Mouse (Mus musculus) naive thymus-derived CD4-positive, alpha-beta T cell, adult 2 months (primary cell): ENCODE results near the gene Ptgfrn.

ENCODE experiments used
- DNase-seq: peaks from one replicate; pipeline ENCODE4 v3.0.0-alpha.2; 2011; ENCODE audit warnings: low read depth

The Ptgfrn gene

DNA sequence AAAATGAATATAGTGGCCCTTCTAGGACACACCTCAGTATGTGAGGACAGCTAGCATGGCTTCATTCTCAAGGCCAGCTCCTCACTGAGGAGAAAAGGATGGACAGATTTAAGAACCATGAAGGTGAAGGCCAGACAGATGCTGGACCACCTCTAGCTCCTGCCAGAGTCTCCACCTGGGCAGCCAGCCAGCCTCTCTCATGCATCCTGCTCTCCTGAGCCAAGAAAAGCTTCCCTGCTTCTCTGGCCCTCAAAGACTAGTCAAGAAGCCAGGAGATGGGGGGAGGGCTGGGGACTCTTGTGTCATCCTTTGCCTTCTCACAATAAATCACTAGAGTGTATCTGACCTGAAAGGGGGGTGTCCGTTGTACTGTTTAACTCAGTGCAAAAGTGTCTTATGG, 31.7 kb downstream of the Ptgfrn start:
- DNase-seq = no peak

DNA sequence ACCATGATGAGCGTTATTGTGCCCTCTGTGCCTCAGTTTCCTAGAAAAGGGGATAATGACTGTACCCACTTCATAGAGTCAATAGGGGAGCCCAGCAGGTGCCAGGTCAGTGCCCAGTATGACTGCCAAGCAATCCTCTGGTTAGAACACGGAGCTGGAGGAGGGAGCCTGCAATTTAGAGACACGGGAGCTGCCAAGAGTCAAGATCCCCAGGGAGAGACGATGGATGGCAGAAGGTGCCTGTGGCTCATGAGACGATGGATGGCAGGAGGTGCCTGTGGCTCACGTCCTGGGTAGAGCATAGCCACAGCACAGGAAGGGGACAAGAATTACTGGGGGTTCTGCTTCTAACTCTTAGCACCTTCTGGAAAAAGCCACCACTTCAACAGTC, 32.4 kb downstream of the Ptgfrn start:
- DNase-seq = no peak

DNA sequence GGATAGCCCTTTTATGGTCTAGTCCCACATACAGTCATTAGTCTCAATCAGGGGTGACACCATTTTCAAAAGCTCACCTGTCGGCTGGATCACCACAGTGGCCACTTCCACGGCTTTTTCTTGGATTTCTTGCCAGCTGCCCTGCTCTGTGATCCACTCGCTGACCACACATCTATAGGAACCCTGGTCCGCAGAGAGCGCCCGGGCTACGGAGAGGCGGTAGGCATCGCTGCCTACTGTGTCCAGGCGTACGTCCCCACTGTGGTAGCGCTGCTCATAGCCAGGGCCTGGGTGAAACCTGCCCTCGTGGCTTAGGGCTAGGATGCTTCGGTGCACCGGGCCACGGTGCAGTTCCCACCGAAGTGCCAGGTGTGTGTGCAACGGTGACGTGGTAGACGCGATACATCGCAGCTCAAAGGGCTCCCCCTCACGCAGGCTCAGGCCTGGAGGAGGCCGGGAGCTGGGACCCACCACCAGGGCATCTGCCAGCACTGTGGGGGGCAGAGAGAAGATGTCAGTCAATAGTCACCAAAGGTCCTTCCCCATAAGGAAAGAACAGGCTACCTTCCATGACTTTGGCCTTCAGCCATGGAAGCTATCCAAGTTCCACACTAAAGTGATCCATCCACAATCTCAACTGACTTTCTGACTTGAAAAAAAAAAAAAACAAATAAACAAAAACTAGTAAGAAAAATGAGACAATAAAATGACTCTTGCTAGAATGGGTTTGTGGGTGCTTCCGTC, 32.9 kb downstream of the Ptgfrn start:
- no peak for DNase-seq

DNA sequence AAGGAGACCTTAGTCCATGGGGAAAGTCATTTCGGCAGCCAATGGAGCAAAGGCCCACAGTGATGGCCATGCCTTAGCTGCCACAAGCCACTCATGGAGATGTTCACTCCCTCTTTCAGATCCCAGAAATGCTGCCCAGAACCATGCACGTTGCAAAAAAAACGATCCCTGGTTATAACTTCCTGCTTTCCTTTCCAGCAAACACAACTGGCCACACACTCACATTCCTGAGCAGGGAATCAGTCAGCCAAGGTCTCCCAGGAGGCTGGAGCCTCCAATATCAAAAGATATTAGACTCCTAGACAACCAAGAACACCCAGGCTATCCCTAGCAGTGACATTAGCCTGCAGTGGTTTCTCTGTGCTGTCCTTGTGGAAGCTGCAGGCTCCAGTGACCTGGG, 34.2 kb downstream of the Ptgfrn start:
- DNase-seq = no peak

DNA sequence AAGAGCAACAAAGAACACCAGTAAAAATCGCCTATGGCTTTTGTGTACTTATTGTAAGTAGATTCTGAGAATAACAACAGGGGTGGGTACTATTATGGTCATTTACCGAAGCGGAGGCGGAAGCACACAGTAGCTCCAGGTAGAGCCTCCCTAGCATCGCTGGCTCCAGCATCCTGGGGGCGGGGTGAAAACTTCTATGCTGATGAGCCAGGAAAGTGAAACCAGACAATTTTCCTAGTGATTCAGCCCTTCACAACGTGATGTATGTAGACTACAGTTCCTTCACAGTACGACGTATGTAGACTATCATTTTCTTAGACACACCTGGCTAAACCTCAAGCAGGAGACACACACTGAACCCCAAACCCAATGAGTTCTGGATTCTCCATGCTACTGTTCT, 36.7 kb downstream of the Ptgfrn start:
- DNase-seq = no peak

DNA sequence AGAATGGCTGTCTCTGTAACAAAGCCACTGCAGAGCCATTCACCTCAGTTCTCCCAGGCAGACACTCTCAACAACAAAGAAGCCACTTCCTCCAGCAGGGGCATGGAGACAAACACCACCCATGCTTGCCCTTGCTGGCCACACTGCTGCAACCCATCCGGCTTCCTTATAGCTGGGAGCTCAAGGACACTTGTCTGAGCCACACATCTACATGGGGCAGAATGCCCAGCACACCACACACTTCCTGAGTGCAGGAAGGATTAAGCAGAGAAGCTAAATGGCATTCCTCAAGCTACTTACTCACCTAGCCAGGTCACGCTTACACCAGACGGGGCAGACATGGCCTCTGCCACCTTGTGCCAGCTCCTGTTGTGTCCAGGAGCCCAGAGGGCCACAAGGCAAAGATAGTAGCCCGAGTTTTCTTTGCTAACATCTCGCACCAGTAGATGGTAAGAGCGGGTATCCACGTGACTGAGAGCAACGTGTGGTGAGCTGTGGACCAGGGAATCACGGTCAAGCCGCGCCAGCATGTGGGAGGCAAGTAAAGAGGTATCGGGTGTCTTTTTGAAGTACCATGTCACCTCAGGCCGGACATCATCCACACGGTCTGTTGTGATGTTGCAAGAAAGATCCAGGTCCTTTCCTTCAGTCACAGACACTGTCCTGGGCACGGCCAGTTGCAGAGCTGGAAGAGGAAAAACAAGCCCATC, 37.4 kb downstream of the Ptgfrn start:
- peak; percentile 57 for DNase-seq

DNA sequence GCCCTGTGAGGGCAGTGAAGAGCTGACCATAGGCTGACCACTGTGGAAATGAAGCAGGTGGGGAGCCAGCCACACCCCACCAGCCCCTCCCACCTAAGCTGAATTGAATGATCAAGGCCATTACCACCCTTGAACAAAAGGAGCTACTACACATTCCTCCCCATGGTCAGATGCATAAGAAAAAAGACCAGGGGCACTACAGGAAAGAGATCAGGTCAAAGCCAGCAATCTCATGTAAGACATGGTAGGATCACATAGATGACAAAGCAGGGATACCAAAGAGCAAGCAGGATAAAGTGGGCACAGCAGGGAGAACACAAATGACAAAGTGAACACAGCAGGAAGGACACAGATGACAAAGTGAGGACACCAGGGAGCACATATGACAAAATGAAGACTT, 38.5 kb downstream of the Ptgfrn start:
- DNase-seq = no peak

DNA sequence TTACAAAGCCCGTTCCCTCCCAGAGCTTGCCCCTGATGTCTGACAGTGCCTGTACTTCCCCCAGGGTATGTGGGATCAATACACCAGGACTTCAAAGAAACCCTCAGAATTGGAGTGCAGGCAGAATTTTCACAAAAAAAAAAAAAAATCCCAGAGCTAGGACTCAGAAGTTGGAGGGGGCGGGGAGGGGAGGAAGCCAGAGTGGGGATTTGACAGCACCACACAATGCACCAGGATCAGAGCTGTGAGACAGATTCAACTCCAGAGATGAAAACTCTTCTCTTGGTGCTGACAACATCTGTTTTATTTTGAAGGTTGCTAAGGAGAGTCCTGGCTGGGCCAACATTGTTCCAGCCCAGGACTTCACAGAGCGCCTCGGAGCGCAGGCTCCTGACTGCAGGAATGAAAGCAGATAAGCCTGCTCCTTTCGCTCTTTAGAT, 39.3 kb downstream of the Ptgfrn start:
- no peak for DNase-seq

DNA sequence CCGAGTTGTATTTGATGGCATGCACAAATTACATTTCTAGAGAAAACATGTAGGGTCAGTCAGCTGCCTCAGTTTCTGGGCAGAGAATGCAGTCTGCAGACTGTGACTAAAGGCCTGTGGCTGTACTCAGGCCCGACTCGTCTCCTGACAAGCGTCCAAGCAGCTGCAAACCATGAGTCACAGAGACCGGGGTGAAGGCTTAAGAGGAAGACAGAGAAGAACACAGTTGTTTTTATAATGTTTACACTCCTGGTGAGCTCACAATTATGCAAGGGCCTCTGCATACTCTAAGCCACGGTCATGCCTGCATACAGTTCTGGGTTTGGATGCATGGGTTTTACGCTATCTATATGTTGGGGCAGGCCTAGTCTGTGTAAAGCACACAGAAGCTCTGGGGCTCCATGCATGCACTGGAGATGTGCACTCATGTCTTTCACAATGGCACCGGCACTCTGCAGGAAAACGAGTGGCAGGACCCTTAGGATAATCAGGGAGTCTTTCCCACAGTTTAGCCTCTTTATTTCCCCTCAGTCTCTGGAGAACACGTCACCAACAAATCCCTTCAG, 39.8 kb downstream of the Ptgfrn start:
- no peak for DNase-seq

DNA sequence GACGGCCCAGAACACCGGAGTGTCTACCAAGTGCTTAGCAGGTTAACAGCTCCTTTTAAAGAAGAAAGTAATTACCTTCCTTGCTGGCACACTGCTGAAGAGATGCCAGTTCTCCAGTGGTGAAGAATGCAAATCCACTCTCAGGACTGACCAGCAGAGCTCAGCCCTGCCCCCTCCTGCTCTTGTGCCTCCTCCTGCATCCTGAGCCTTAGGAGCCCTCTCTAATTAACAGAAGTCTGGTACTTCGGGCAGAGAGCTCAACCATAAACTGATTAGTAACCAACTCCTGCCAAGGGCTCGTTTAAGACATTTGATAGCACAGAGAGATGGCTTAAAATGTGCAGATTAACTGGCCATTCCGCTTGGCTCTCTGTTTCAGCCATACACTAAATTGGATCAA, 41.4 kb downstream of the Ptgfrn start:
- DNase-seq = no peak

DNA sequence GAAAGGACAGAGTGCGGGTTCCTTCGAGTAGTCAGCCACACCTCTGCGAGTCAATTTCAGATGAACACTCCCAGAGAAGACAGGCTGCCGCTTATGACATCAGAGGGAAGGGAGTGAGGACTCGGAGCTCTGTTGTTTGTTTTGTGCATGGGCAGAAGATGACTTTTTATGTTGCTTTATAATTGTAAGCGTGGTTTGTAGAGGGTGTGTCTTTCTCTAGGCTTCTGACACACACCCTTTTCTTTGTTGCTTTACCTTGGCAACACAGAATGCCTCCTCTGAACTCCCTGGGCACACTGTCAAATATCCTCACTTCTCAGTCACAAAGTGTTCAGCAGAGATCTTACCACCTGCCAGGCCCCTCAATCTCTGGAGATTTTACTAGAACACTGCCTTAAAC, 43.9 kb downstream of the Ptgfrn start:
- DNase-seq = peak; percentile 85

DNA sequence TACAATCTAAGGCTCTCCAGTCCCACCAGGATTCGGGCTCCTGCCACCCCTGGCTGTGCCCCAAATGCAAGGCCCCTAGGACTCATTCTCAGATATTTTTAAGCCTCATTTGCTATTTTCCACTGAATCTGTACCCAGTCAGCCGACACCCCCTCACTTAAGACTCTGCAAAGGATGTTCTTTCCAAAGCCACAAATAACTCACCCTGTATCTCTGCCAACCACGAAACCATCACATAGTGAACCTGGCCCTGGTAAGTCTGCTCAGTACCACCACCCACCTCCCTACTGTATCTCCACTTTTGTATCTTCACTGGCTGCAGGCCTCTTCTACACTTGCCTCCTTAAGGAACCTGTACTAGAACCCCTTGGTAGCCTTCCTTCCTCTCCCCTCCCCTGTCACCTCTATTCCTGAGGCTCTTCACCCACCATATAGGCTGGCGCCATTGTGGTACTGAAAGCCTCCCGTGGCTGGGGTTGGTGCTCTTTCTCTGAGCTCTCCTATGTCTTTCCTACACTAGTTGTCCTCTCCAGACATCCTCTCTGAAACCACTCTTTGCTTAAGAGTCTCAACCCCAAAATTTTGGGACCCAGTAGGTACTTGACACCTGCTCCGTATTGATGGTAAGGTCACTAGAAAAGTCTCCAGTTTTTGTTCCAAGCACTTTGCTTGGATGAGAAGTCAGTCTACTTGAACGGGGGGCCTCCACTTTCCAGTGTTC, 48.1 kb downstream of the Ptgfrn start:
- DNase-seq = no peak

DNA sequence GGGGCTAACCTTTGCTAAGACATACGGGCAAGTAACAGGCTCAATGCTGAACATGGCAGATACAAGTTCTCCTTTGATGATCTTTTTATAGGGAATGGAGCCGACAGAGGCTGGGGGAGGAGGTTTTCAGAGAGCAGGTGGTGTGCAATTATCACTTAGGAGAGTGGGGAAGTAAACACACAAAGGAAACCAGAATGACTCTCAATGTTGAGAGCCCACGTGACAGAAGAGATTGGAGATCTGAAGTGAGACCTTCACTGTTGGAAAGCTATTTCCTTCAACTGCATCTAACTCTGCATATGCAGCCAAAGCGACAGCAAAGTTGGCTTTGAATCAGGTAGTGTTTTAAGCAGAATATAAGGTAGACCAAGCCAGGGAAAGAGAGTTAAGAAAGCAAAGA, 50.9 kb downstream of the Ptgfrn start:
- peak; percentile 75 for DNase-seq

DNA sequence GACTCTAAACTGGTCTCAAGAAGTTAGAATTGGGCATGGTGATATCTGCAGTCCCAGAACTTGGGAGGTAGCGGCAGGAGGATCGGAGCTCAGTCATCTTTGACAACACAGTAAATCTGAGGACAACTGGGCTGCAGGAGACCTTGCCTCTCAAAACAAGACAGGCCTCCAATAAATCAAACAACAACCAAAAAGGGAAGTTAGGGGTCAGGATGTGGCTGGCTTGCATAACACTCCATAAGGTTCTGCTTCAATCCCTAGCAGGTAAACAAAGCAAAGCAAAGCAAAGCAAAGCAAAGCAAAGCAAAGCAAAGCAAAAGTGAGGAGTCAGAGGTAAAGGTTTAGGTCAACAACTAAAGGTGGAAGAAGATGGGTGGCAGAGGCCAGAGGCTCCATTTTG, 51.9 kb downstream of the Ptgfrn start:
- DNase-seq = peak; percentile 56

DNA sequence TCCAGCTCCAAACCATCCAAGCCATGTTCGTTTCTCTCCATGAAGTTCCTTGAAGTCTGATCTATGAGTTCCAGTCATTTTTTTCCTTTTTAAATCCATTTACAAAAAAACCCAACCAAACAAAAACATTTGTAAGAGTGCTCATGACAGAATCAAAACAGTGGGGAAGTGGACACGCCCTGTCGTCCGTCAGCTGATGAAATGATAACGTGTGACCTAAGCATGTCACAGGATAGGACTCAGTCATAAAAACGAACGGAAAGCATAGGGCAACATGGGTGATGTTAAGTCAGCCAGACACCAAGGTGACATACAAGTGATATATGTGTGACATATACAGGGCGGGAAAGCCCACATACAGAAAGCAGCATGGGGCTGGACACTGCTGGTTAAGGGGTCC, 54.9 kb downstream of the Ptgfrn start:
- no peak for DNase-seq

DNA sequence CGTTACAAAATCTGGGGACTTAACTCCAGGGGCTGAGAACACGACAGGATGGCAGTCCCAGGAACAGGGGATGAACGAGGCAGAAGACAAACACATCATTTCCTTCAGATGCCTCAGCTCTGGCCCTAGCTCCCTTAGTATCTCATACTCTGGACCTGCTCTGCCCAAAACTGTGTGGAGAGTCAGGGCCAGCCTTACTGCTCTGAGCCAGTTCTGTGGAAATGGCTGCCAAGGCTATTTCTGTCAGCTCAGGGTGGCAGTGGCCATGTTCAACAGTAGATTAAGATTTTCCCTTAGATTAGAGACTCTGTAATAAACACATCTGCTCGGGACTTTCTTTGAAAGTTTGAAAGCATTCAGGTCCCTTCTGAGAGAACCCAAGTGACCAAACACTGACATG, 58.5 kb downstream of the Ptgfrn start:
- no peak for DNase-seq

DNA sequence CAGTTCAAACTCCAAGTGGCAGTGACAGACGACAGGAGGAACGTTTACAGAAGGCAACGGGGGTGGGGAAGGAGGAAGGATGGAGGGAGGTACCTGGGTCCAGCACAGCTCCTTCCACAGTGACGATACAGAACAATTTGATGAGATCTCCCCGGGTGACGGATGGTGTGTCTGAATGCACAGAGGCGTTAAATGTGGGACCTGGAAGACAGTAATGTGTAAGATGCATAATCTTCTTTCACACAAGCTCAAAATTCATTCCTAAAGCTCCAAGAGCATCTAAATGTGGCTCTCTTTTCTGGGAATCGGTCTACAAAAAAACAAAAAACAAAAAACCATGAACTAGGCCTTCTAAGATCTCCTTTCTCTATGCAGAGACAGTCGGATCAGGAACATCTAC, 60.1 kb downstream of the Ptgfrn start:
- DNase-seq = no peak

DNA sequence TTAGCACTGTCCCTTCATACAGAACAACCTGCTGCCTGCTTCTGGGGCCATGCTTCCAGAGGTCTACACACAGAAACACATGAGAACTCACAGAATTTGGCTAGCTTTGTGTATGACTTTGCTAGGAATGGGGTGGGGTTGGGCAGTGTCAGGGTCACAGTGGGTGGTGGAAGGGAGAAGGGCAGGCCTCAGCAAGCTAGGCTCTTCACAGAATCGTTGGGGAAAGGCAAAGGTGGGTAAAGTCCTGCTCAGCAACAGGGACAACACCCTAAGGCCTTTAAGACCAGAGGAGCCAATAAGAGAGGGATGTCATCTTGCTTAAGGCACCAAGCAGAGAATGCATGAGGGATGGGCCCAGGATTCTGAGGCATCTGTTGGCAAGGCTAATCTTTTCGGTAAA, 61.3 kb downstream of the Ptgfrn start:
- no peak for DNase-seq

DNA sequence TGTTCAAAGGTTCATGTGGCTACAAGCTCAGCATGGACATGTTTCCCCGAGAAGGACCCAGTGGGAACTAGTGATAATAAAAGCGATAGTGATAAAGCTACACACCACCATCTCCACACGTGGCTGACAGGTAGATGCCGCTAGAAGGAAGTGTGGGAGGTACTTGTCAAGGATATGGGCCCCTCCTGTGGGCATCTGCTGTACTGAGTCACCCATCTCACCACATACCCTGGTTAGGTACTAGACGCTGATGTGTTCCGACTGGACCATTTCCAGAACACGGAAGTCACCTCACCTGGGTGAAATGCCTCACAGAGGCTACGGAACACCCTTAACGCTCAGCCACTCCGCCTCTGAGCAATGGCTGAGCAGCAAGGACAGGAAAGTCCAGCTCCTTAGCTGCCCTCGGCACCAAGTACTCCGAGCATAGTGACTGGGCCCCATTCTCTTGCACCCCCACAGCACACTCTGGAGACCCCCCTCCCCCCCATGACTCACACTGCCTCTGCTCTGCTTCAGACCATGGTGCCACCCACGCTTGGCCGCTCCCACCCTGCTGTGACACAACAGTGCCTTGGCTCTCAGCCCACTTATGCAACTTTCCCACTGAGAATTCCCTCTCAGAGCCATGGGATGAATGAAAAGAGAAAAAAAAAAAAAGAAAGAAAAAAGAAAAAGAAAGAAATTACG, 62.3 kb downstream of the Ptgfrn start:
- DNase-seq = peak; percentile 53

DNA sequence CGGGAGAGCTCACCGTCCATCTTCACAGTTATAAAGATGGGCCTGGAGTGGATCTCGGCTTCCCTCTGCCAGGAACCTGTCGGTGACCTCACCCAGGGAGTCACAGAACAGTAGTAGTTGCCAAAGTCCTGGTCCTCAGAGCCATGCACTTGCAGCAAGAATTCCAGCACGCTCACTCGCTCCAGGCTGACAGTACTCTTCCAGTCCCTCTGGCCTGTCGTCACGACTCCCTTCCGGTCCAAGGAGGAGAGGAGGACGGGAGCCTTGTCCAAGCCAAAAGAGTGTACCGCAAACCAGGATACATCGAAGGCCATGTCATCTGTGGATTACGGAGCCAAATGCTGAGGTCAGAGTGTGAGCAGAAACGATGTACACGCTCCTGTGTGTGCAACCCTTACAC, 64.6 kb downstream of the Ptgfrn start:
- DNase-seq = no peak

DNA sequence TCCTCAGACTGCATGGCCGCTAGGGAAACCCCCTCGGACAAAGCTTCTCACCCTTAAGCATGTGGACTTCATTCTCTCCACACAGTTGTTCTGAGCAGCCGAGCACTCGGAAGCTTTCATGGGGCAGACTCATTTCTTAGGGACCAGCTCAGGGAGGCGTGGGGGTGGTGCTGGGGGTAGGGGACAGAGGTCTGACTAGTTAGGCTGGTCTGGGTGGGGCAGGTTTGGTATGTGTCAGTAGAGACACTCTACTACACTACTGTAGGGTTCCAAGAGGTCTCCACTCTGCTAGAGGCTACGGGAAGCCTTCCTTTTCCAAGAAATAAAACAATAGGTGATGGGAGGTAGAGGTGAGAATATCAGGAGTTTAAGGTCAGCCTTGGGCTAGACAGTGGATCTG, 65.4 kb downstream of the Ptgfrn start:
- DNase-seq = no peak

DNA sequence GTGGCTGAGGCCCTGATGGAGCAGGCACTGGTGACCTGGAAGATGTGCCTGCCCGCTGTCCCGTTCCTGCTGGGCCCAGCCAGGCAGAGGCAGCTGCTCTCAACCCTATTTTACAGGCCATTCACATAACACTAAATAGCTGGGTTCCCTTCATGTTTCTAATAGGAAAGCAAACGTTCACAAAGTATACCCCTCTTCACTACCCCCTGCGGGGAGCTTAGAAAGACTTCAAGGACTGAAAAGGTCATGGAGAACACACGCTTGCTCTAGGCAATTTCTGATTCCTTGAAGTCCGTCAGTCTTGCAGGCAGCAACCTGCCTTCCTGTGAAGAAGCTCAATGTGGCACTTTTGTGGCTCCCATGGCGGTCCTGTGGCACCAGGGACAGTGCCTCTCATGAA, 68.1 kb downstream of the Ptgfrn start:
- DNase-seq = no peak
